Mouse (Mus musculus): ENCODE measurements around the gene Rab3a.

The Rab3a gene

GRCm38 (mm10) chr8:70760350-70760749 is 5.9 kb downstream of the Rab3a start:
- DNase-seq: no peak

- peak; percentile 91 for DNase-seq
Measured at GRCm38 (mm10) chr8:70760775-70761406, 6.4 kb downstream of the Rab3a start, which contains the start of gene Mpv17l2. Gene Mpv17l2, minus strand, starts transcription at chr8:70760946.

- no peak for DNase-seq
Measured at GRCm38 (mm10) chr8:70762118-70762517, 7.6 kb downstream of the Rab3a start.

- DNase-seq: peak; percentile 91
Measured at GRCm38 (mm10) chr8:70763354-70763753, 8.9 kb downstream of the Rab3a start.

GRCm38 (mm10) chr8:70764026-70764425 is 9.5 kb downstream of the Rab3a start:
- no peak for DNase-seq

GRCm38 (mm10) chr8:70764676-70765075 is 10.2 kb downstream of the Rab3a start:
- no peak for DNase-seq

GRCm38 (mm10) chr8:70765329-70765728 is 10.8 kb downstream of the Rab3a start:
- peak; percentile 21 for DNase-seq

- peak; percentile 81 for DNase-seq
Measured at GRCm38 (mm10) chr8:70765838-70766570, 11.5 kb downstream of the Rab3a start.

- peak; percentile 51 for DNase-seq
Measured at GRCm38 (mm10) chr8:70766571-70767440, 12.3 kb downstream of the Rab3a start.

- DNase-seq: no peak
Measured at GRCm38 (mm10) chr8:70767503-70767902, 13.0 kb downstream of the Rab3a start.

- peak; percentile 33 for DNase-seq
Measured at GRCm38 (mm10) chr8:70768231-70768776, 13.8 kb downstream of the Rab3a start.

- DNase-seq: peak; percentile 38
Measured at GRCm38 (mm10) chr8:70768956-70769355, 14.5 kb downstream of the Rab3a start.

- DNase-seq: peak; percentile 100
Measured at GRCm38 (mm10) chr8:70769359-70769758, 14.9 kb downstream of the Rab3a start.

- DNase-seq: no peak
Measured at GRCm38 (mm10) chr8:70769858-70770257, 15.4 kb downstream of the Rab3a start.

- no peak for DNase-seq
Measured at GRCm38 (mm10) chr8:70770748-70771147, 16.3 kb downstream of the Rab3a start.

GRCm38 (mm10) chr8:70771217-70771616 is 16.7 kb downstream of the Rab3a start:
- no peak for DNase-seq

- no peak for DNase-seq
Measured at GRCm38 (mm10) chr8:70772075-70772474, 17.6 kb downstream of the Rab3a start.

GRCm38 (mm10) chr8:70772890-70773289 is 18.4 kb downstream of the Rab3a start:
- no peak for DNase-seq

GRCm38 (mm10) chr8:70773410-70773809 is 18.9 kb downstream of the Rab3a start:
- DNase-seq: no peak

GRCm38 (mm10) chr8:70773833-70774232 is 19.4 kb downstream of the Rab3a start:
- DNase-seq: no peak

GRCm38 (mm10) chr8:70774740-70775139 is 20.3 kb downstream of the Rab3a start:
- peak; percentile 29 for DNase-seq

GRCm38 (mm10) chr8:70775227-70775626 is 20.7 kb downstream of the Rab3a start:
- DNase-seq: no peak

- DNase-seq: no peak
Measured at GRCm38 (mm10) chr8:70775851-70776495, 21.5 kb downstream of the Rab3a start.

Measured in thymus, postnatal 4 days (tissue).